Mouse (Mus musculus): Measurements from ENCODE around the gene Cul4b. TPM values are rescaled to one million over a fixed set of nuclear protein-coding genes. Genes with fewer than 3 reads are reported as not detected.

Cul4b gene
- polyA plus RNA-seq, 2 experiments: 21.6 to 33.0 TPM

- no peak overlapping the region for H3K4me2 ChIP-seq (replicated peaks; ENCODE audit: low read depth, low read length, severe bottlenecking)
- H3K4me1 ChIP-seq (ENCODE audit: control insufficient read depth, insufficient read depth, low read length): no peaks in the 10 kb centered on the region
- no peak overlapping the region for H3K4me3 ChIP-seq (replicated peaks; ENCODE audit: low read length)
- no peaks in the 10 kb centered on the region for H3K9me3 ChIP-seq (ENCODE audit: control insufficient read depth, low read length)
- H3K9ac ChIP-seq (ENCODE audit: low read depth, low read length, severe bottlenecking): no peak overlapping the region
- H3K27me3 ChIP-seq (ENCODE audit: control insufficient read depth, insufficient read depth, low read length): no peaks in the 10 kb centered on the region
- no peak overlapping the region for H3K27ac ChIP-seq (replicated peaks; ENCODE audit: low read depth, low read length)
- no peaks in the 10 kb centered on the region for H3K36me3 ChIP-seq (ENCODE audit: control insufficient read depth, insufficient read depth, low read length)
- TF ChIP-seq POLR2A (IDR thresholded peaks at IDR 0.05; ENCODE audit: borderline replicate concordance, extremely low read depth, insufficient read depth, insufficient read length): no peak
- peak; percentile 18 for DNase-seq (ENCODE audit: low spot score)
- ATAC-seq (ENCODE audit: low FRiP score, low read depth): no peak
- WGBS: 25% methylated on average over 4 of the region's 4 CpGs
Measured at GRCm38 (mm10) chrX:38589827-38590226, 13.8 kb upstream of the Cul4b start.

GRCm38 (mm10) chrX:38583261-38583660 is 7.3 kb upstream of the Cul4b start:
- H3K27ac ChIP-seq (replicated peaks; ENCODE audit: low read depth, low read length): no peak overlapping the region
- DNase-seq (ENCODE audit: low spot score) (no peak), ATAC-seq (ENCODE audit: low FRiP score, low read depth) (no peak)
- H3K4me2 ChIP-seq (replicated peaks; ENCODE audit: low read depth, low read length, severe bottlenecking): no peak overlapping the region
- no peaks in the 10 kb centered on the region for H3K27me3 ChIP-seq (ENCODE audit: control insufficient read depth, insufficient read depth, low read length)
- H3K36me3 ChIP-seq (ENCODE audit: control insufficient read depth, insufficient read depth, low read length): no peaks in the 10 kb centered on the region
- H3K4me3 ChIP-seq (replicated peaks; ENCODE audit: low read length): no peak overlapping the region
- no peak overlapping the region for H3K9ac ChIP-seq (ENCODE audit: low read depth, low read length, severe bottlenecking)
- no peaks in the 10 kb centered on the region for H3K4me1 ChIP-seq (ENCODE audit: control insufficient read depth, insufficient read depth, low read length)
- no peaks in the 10 kb centered on the region for H3K9me3 ChIP-seq (ENCODE audit: control insufficient read depth, low read length)
- TF ChIP-seq POLR2A (IDR thresholded peaks at IDR 0.05; ENCODE audit: borderline replicate concordance, extremely low read depth, insufficient read depth, insufficient read length): no peak

GRCm38 (mm10) chrX:38581140-38581539 is 5.1 kb upstream of the Cul4b start:
- ATAC-seq (ENCODE audit: low FRiP score, low read depth): no peak
- TF ChIP-seq POLR2A (IDR thresholded peaks at IDR 0.05; ENCODE audit: borderline replicate concordance, extremely low read depth, insufficient read depth, insufficient read length): no peak
- Histone ChIP-seq H3K9ac (ENCODE audit: low read depth, low read length, severe bottlenecking) (no peak overlapping the region), H3K4me3 (replicated peaks; ENCODE audit: low read length) (no peak overlapping the region), H3K4me2 (replicated peaks; ENCODE audit: low read depth, low read length, severe bottlenecking) (no peak overlapping the region), H3K36me3 (ENCODE audit: control insufficient read depth, insufficient read depth, low read length) (no peaks in the 10 kb centered on the region), H3K27ac (replicated peaks; ENCODE audit: low read depth, low read length) (no peak overlapping the region), H3K9me3 (ENCODE audit: control insufficient read depth, low read length) (no peaks in the 10 kb centered on the region), H3K4me1 (ENCODE audit: control insufficient read depth, insufficient read depth, low read length) (no peaks in the 10 kb centered on the region), H3K27me3 (ENCODE audit: control insufficient read depth, insufficient read depth, low read length) (no peaks in the 10 kb centered on the region)
- WGBS: 95% methylated on average over 1 of the region's 1 CpGs
- no peak for DNase-seq (ENCODE audit: low spot score)

- Histone ChIP-seq H3K27ac (replicated peaks; ENCODE audit: low read depth, low read length) (no peak overlapping the region), H3K4me2 (replicated peaks; ENCODE audit: low read depth, low read length, severe bottlenecking) (no peak overlapping the region), H3K9me3 (ENCODE audit: control insufficient read depth, low read length) (no peaks in the 10 kb centered on the region), H3K27me3 (ENCODE audit: control insufficient read depth, insufficient read depth, low read length) (no peaks in the 10 kb centered on the region), H3K9ac (ENCODE audit: low read depth, low read length, severe bottlenecking) (no peak overlapping the region), H3K36me3 (ENCODE audit: control insufficient read depth, insufficient read depth, low read length) (no peaks in the 10 kb centered on the region), H3K4me3 (replicated peaks; ENCODE audit: low read length) (no peak overlapping the region), H3K4me1 (ENCODE audit: control insufficient read depth, insufficient read depth, low read length) (no peaks in the 10 kb centered on the region)
- no peak for TF ChIP-seq POLR2A (IDR thresholded peaks at IDR 0.05; ENCODE audit: borderline replicate concordance, extremely low read depth, insufficient read depth, insufficient read length)
- 75% methylated on average over 6 of the region's 6 CpGs for WGBS
- no peak for DNase-seq (ENCODE audit: low spot score)
- no peak for ATAC-seq (ENCODE audit: low FRiP score, low read depth)
Measured at GRCm38 (mm10) chrX:38566521-38567205, 9.3 kb downstream of the Cul4b start.

GRCm38 (mm10) chrX:38565176-38565542 is 10.8 kb downstream of the Cul4b start:
- Histone ChIP-seq H3K4me2 (replicated peaks; ENCODE audit: low read depth, low read length, severe bottlenecking) (peak overlapping the region; percentile 46), H3K9ac (ENCODE audit: low read depth, low read length, severe bottlenecking) (peak overlapping the region; percentile 47), H3K27ac (replicated peaks; ENCODE audit: low read depth, low read length) (peak overlapping the region; percentile 88), H3K36me3 (ENCODE audit: control insufficient read depth, insufficient read depth, low read length) (peaks cover 5% of the 10 kb centered on the region; the same call in 1 of the 2 replicates), H3K9me3 (ENCODE audit: control insufficient read depth, low read length) (no peaks in the 10 kb centered on the region), H3K4me3 (replicated peaks; ENCODE audit: low read length) (peak overlapping the region; percentile 48), H3K27me3 (ENCODE audit: control insufficient read depth, insufficient read depth, low read length) (no peaks in the 10 kb centered on the region), H3K4me1 (ENCODE audit: control insufficient read depth, insufficient read depth, low read length) (no peaks in the 10 kb centered on the region)
- TF ChIP-seq POLR2A (IDR thresholded peaks at IDR 0.05; ENCODE audit: borderline replicate concordance, extremely low read depth, insufficient read depth, insufficient read length): no peak
- WGBS: 19% methylated on average over 8 of the region's 8 CpGs
- DNase-seq (ENCODE audit: low spot score) (no peak), ATAC-seq (ENCODE audit: low FRiP score, low read depth) (no peak)

All from limb, embryonic 14.5 days (tissue).